Mouse (Mus musculus) C2C12 (cell line): Measurements from ENCODE around the gene Clstn1. TPM values are rescaled to one million over a fixed set of nuclear protein-coding genes. Genes with fewer than 3 reads are reported as not detected.
A peak's percentile ranks its signal among the peaks of the same experiment; 100 is the strongest.

Experiments
- H3K27me3 ChIP-seq: one replicate; pipeline ENCODE4 v1.6.1; 2011; ENCODE audit not compliant: control insufficient read depth, insufficient read depth, insufficient read length
- H3K36me3 ChIP-seq: one replicate; pipeline ENCODE4 v1.6.1; 2011; ENCODE audit not compliant: control insufficient read depth, insufficient read depth
- H3K4me3 ChIP-seq: one replicate; pipeline ENCODE4 v1.5.1; 2011; ENCODE audit warnings: mild to moderate bottlenecking, control low read depth; ENCODE audit not compliant: poor library complexity, insufficient read depth, severe bottlenecking
- H3K79me2 ChIP-seq: one replicate; pipeline ENCODE4 v1.6.1; 2011; ENCODE audit not compliant: control insufficient read depth, insufficient read depth
- H3K79me3 ChIP-seq: one replicate; pipeline ENCODE4 v1.6.1; 2011; ENCODE audit warnings: low read depth, control low read depth
- H3ac ChIP-seq: one replicate; pipeline ENCODE3; 2011; ENCODE audit warnings: low read depth; ENCODE audit not compliant: control insufficient read depth, insufficient read length
- CEBPB ChIP-seq: IDR thresholded peaks from one replicate; pipeline ENCODE4 v1.6.1; 2011; ENCODE audit warnings: low read depth, mild to moderate bottlenecking, control low read depth, moderate library complexity
- CTCF ChIP-seq: IDR thresholded peaks from one replicate; pipeline ENCODE4 v1.5.1; 2011; ENCODE audit not compliant: control insufficient read depth, insufficient read depth, insufficient read length
- FOSL1 ChIP-seq: IDR thresholded peaks from one replicate; pipeline ENCODE4 v1.8.0; 2011; ENCODE audit warnings: mild to moderate bottlenecking, low read length; ENCODE audit not compliant: poor library complexity, insufficient read depth, severe bottlenecking
- MAX ChIP-seq: IDR thresholded peaks from one replicate; pipeline ENCODE4 v1.6.1; 2011; ENCODE audit warnings: mild to moderate bottlenecking, control low read depth
- MYOD1 ChIP-seq: IDR thresholded peaks from one replicate; pipeline ENCODE4 v1.6.1; 2011; ENCODE audit warnings: low read depth; ENCODE audit not compliant: control insufficient read depth, insufficient read length
- MYOG ChIP-seq: IDR thresholded peaks from one replicate; pipeline ENCODE4 v1.6.1; 2011; ENCODE audit not compliant: control insufficient read depth, insufficient read length; ENCODE audit errors: extremely low read depth
- USF1 ChIP-seq: IDR thresholded peaks from one replicate; pipeline ENCODE4 v1.6.1; 2011; ENCODE audit warnings: low read depth, mild to moderate bottlenecking, control low read depth, moderate library complexity
- microRNA-seq: library from miRNA; unstranded; fragments of <30 nt; microRNA quantifications from one replicate; pipeline ENCODE4, GENCODE M21; 2019; ENCODE audit warnings: borderline microRNAs expressed
- polyA plus RNA-seq: library from polyadenylated mRNA; unstranded; fragments of >200 nt; fragmentation: generic; extraction: Trizol; gene quantifications from one replicate; pipeline ENCODE4 v1.2.1, GENCODE M21; 2012; ENCODE audit warnings: missing spikeins

Gene Clstn1
- polyA plus RNA-seq, 1 experiment: 45.3 TPM

DNA sequence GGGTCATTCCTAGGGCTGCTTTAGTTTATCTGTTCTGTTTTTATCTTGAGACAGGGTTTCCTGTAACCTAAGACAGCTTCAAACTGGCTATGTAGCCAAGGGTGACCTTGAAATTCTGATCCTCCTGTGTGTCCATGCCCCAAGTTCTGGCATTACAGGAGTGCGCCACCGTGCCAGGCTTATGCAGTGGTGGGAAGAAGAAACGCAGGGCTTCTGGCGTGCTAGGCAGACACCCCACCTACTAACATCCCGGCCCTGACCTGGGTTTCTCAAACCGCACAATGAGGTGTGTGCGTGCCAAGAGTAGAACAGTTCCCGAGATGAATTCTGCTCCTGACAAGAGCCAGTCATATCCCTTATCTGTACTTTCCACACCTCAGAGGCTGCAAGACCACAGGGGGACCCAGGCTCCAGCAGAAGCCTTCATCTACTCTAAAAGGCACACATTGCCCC is 104.6 kb downstream of the Clstn1 start:
- H3K79me2 ChIP-seq: no peaks in the 10 kb centered on the region
- H3ac ChIP-seq: no peak overlapping the region
- H3K79me3 ChIP-seq: no peaks in the 10 kb centered on the region
- H3K36me3 ChIP-seq: no peaks in the 10 kb centered on the region
- no peak for TF ChIP-seq FOSL1
- no peak for TF ChIP-seq MAX
- no peak for TF ChIP-seq CEBPB
- TF ChIP-seq MYOD1: no peak
- no peak for TF ChIP-seq USF1
- TF ChIP-seq CTCF: no peak
- TF ChIP-seq MYOG: no peak
- no peaks in the 10 kb centered on the region for H3K27me3 ChIP-seq
- H3K4me3 ChIP-seq: no peak overlapping the region

GRCm38 (mm10) chr4:149691368-149691767 is 105.1 kb downstream of the Clstn1 start:
- H3K27me3 ChIP-seq: no peaks in the 10 kb centered on the region
- TF ChIP-seq USF1 (no peak), MYOD1 (no peak), CTCF (no peak), MAX (no peak), FOSL1 (no peak), MYOG (no peak), CEBPB (no peak)

GRCm38 (mm10) chr4:149696189-149696971 is 110.1 kb downstream of the Clstn1 start:
- no peaks in the 10 kb centered on the region for H3K36me3 ChIP-seq
- TF ChIP-seq MYOD1 (no peak), FOSL1 (no peak), MYOG (no peak), USF1 (no peak), CEBPB (no peak), MAX (no peak), CTCF (no peak)
- H3K79me3 ChIP-seq: no peaks in the 10 kb centered on the region
- no peak overlapping the region for H3K4me3 ChIP-seq
- no peaks in the 10 kb centered on the region for H3K27me3 ChIP-seq
- H3ac ChIP-seq: no peak overlapping the region
- H3K79me2 ChIP-seq: no peaks in the 10 kb centered on the region

More at GRCm38 (mm10) chr4:149691368-149691767, 105.1 kb downstream of the Clstn1 start:
- no peak overlapping the region for H3K4me3 ChIP-seq
- H3K79me2 ChIP-seq: no peaks in the 10 kb centered on the region
- H3K36me3 ChIP-seq: no peaks in the 10 kb centered on the region
- H3ac ChIP-seq: no peak overlapping the region
- no peaks in the 10 kb centered on the region for H3K79me3 ChIP-seq

- Histone ChIP-seq H3K36me3 (no peaks in the 10 kb centered on the region), H3K79me3 (no peaks in the 10 kb centered on the region), H3K27me3 (no peaks in the 10 kb centered on the region), H3ac (peak overlapping the region; percentile 1), H3K4me3 (no peak overlapping the region), H3K79me2 (no peaks in the 10 kb centered on the region)
- TF ChIP-seq CEBPB (no peak), USF1 (no peak), MYOD1 (no peak), FOSL1 (no peak), MYOG (no peak), CTCF (no peak), MAX (no peak)
Observed at GRCm38 (mm10) chr4:149697506-149698196, 111.4 kb downstream of the Clstn1 start.

- peak overlapping the region; percentile 14 for H3ac ChIP-seq
- H3K27me3 ChIP-seq: no peaks in the 10 kb centered on the region
- H3K79me3 ChIP-seq: no peaks in the 10 kb centered on the region
- no peaks in the 10 kb centered on the region for H3K36me3 ChIP-seq
- TF ChIP-seq MAX: no peak
- no peak for TF ChIP-seq MYOG
- peak; percentile 89 for TF ChIP-seq CTCF
- TF ChIP-seq FOSL1: no peak
- H3K4me3 ChIP-seq: peak overlapping the region; percentile 6
- H3K79me2 ChIP-seq: no peaks in the 10 kb centered on the region
Observed at GRCm38 (mm10) chr4:149698197-149698821, 112.0 kb downstream of the Clstn1 start.

Small RNAs within 50 kb of the gene (microRNA-seq; reads per million reads assigned to microRNA genes)
- gene Mir5616 (2.6 reads per million, percentile 43 among the genes with 10 or more reads in this experiment), gene Mir7023 (not detected)

Other genes with a start within 250 kb of the Clstn1 start
- gene Ube4b, start 159.7 kb upstream of the Clstn1 start, polyA plus RNA-seq: 51.6 TPM
- gene Rbp7, start 131.5 kb upstream of the Clstn1 start, polyA plus RNA-seq: not detected
- gene Tmem274, start 109.1 kb upstream of the Clstn1 start, polyA plus RNA-seq: not detected
- gene Nmnat1, start 101.3 kb upstream of the Clstn1 start, polyA plus RNA-seq: 8.8 TPM
- gene Lzic, start 101.2 kb upstream of the Clstn1 start, polyA plus RNA-seq: 44.7 TPM
- gene Ctnnbip1, start 68.2 kb upstream of the Clstn1 start, polyA plus RNA-seq: 57.8 TPM
- 1.5 TPM for gene Pik3cd, start 116.1 kb downstream of the Clstn1 start, polyA plus RNA-seq
- gene Tmem201, start 151.6 kb downstream of the Clstn1 start, polyA plus RNA-seq: 27.7 TPM
- gene Slc25a33, start 187.8 kb downstream of the Clstn1 start, polyA plus RNA-seq: 10.2 TPM